ENCODE assay signal across 8 mouse cellular contexts in genomic region chr13:49186798-49187287, GRCm38 (mm10). TPM values are rescaled to one million over a fixed set of nuclear protein-coding genes. Genes with fewer than 3 reads are reported as not detected.
DNase-seq lines count a peak whose midpoint lies in the region; ATAC-seq lines count a peak whose summit lies in the region.

No protein-coding gene starts in this region.

- no peaks in the 10 kb centered on the region for H3K27me3 ChIP-seq in hindbrain, embryonic 11.5 days (ENCODE audit: control insufficient read depth, insufficient read depth, low read length)
- peaks cover 41% of the 10 kb centered on the region for H3K27me3 ChIP-seq in midbrain, embryonic 12.5 days

- peak overlapping the region; percentile 56 for H3K9ac ChIP-seq in hindbrain, embryonic 11.5 days (ENCODE audit: low read depth, low read length)
- H3K9ac ChIP-seq in midbrain, embryonic 12.5 days (replicated peaks) = peak overlapping the region; percentile 58

- H3K4me2 ChIP-seq in hindbrain, embryonic 11.5 days (replicated peaks; ENCODE audit: low read depth, low read length) = peak overlapping the region; percentile 100
- H3K4me2 ChIP-seq in midbrain, embryonic 12.5 days (replicated peaks) = peak overlapping the region; percentile 99

- peak overlapping the region; percentile 73 for H3K4me3 ChIP-seq in hindbrain, embryonic 11.5 days (ENCODE audit: low read depth, low read length)
- peak overlapping the region; percentile 66 for H3K4me3 ChIP-seq in midbrain, embryonic 12.5 days

- H3K36me3 ChIP-seq in hindbrain, embryonic 11.5 days (ENCODE audit: control insufficient read depth, insufficient read depth, low read length) = no peaks in the 10 kb centered on the region
- no peaks in the 10 kb centered on the region for H3K36me3 ChIP-seq in midbrain, embryonic 12.5 days

- H3K4me1 ChIP-seq in hindbrain, embryonic 11.5 days (replicated peaks; ENCODE audit: control insufficient read depth, insufficient read depth, low read length) = peaks cover 6% of the 10 kb centered on the region
- peaks cover 31% of the 10 kb centered on the region for H3K4me1 ChIP-seq in midbrain, embryonic 12.5 days

- peak; percentile 28; the same call in 1 of the 2 replicates for ATAC-seq in hindbrain, embryonic 11.5 days (ENCODE audit: low FRiP score)
- peak; percentile 31 for ATAC-seq in midbrain, embryonic 12.5 days (ENCODE audit: low FRiP score, low read depth)

- H3K9me3 ChIP-seq in hindbrain, embryonic 11.5 days (ENCODE audit: control insufficient read depth, low read length) = no peaks in the 10 kb centered on the region
- H3K9me3 ChIP-seq in midbrain, embryonic 12.5 days = no peaks in the 10 kb centered on the region

- peak; percentile 34 for DNase-seq in layer of hippocampus, adult 9-11 months
- no peak for DNase-seq in layer of hippocampus, adult 9-10 months (ENCODE audit: low spot score)
- DNase-seq in cerebellum, postnatal 25 days = peak; percentile 37 to 44
- DNase-seq in hindbrain, embryonic 11.5 days (ENCODE audit: low spot score) = no peak
- DNase-seq in adrenal gland, postnatal 36 days = no peak
- no peak for DNase-seq in adrenal gland, adult 18-20 months (ENCODE audit: low spot score in 2 of 2)
- no peak for DNase-seq in layer of hippocampus, postnatal 36 days

- 18% methylated on average over 11 of the region's 11 CpGs for WGBS in hindbrain, embryonic 11.5 days
- WGBS in midbrain, embryonic 12.5 days = 14% methylated on average over 11 of the region's 11 CpGs

- H3K27ac ChIP-seq in hindbrain, embryonic 11.5 days (ENCODE audit: low read depth, low read length) = no peak overlapping the region
- H3K27ac ChIP-seq in midbrain, embryonic 12.5 days (replicated peaks) = no peak overlapping the region

RNA-seq across cellular contexts. Expression of gene Ninj1, which starts 0.4 kb away (rescaled TPM):
- polyA plus RNA-seq in hindbrain, embryonic 11.5 days (2014; fragmentation: Nextera tagmentation; extraction: Ambion mirVana) = 20.6 and 21.5 TPM in 2 replicates
- 15.9 and 16.7 TPM in 2 replicates for polyA plus RNA-seq in midbrain, embryonic 12.5 days (2016; fragmentation: Nextera tagmentation; extraction: Ambion mirVana)
- total RNA-seq in adrenal gland, postnatal 36 days (2021) = 10 to 100 TPM; 51.1 to 61.4 TPM
- total RNA-seq in adrenal gland, adult 18-20 months (2021) = 10 to 100 TPM; 60.6 to 78.3 TPM
- total RNA-seq in layer of hippocampus, postnatal 36 days (2021) = 10 to 100 TPM; 18.7 to 19.3 TPM

RNA-seq across cellular contexts. Expression of gene Card19, which starts 29.0 kb away (rescaled TPM):
- 20.3 and 27.4 TPM in 2 replicates for polyA plus RNA-seq in hindbrain, embryonic 11.5 days (2014; fragmentation: Nextera tagmentation; extraction: Ambion mirVana)
- 16.9 and 18.2 TPM in 2 replicates for polyA plus RNA-seq in midbrain, embryonic 12.5 days (2016; fragmentation: Nextera tagmentation; extraction: Ambion mirVana)
- total RNA-seq in adrenal gland, postnatal 36 days (2021) = 10 to 100 TPM; 70.5 to 73.8 TPM
- 10 to 100 TPM; 53.2 to 60.3 TPM for total RNA-seq in adrenal gland, adult 18-20 months (2021)
- total RNA-seq in layer of hippocampus, postnatal 36 days (2021) = 10 to 100 TPM; 13.9 to 15.0 TPM

RNA-seq across cellular contexts. Expression of gene Wnk2, which starts 39.0 kb away (rescaled TPM):
- polyA plus RNA-seq in hindbrain, embryonic 11.5 days (2014; fragmentation: Nextera tagmentation; extraction: Ambion mirVana) = 8.5 and 11.0 TPM in 2 replicates
- 12.0 and 15.0 TPM in 2 replicates for polyA plus RNA-seq in midbrain, embryonic 12.5 days (2016; fragmentation: Nextera tagmentation; extraction: Ambion mirVana)
- 1 to 10 TPM; 2.0 TPM for total RNA-seq in adrenal gland, postnatal 36 days (2021)
- total RNA-seq in adrenal gland, adult 18-20 months (2021) = 1 to 10 TPM; 2.3 TPM
- 10 to 100 TPM; 85.8 to 99.2 TPM for total RNA-seq in layer of hippocampus, postnatal 36 days (2021)

Comparison
In these comparisons a context has a peak if more than half of its experiments do, and no peak if none do; other contexts are left out.
1. DNase-seq: peak in layer of hippocampus, adult 9-11 months (single experiment) and cerebellum, postnatal 25 days (2 of 2); none in layer of hippocampus, adult 9-10 months (single experiment), hindbrain, embryonic 11.5 days (single experiment), adrenal gland, postnatal 36 days (0 of 2), adrenal gland, adult 18-20 months (0 of 2) and layer of hippocampus, postnatal 36 days (0 of 2).
2. RNA of gene Wnk2, which starts 39.0 kb away (total RNA-seq): 85.8 to 99.2 TPM in layer of hippocampus, postnatal 36 days; 2.3 TPM in adrenal gland, adult 18-20 months and 2.0 TPM in adrenal gland, postnatal 36 days; every median in the first group is over 10 times any median in the second.